Mouse (Mus musculus) spleen, postnatal 36 days (tissue): ENCODE results near the gene Gm21996.
"Not testable (repeated sequence)": the region's sequence is repeated elsewhere in the genome, so short reads cannot be mapped to it uniquely, and the experiment has no call there.

Experiments used
- DNase-seq, 2 experiments: peaks; one replicate each; pipeline ENCODE4 v3.0.0; 2022; ENCODE audit warnings: low spot score in 2 of 2, mixed read lengths in 1 of 2

Gm21996 gene

DNA sequence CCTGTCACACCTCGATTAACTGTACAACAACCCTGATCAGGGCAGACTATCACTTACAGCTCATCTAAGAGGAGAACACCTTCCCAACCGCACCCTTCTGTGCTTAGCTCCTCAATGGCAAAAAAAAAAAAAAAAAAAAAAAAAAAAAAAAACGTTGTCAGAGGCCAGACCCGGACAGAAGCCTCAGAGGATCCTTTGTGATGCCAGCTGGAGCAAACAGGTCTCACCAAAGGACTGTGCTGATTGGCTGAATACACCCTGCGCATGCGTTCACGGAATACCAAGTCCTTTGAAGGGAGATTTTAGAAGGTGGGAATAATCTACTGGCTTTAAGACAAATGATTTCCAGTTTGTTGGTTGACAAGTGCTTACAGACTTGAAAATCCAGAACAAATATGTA, at the start of gene Gm21996:
Gene Gm21996, minus strand, starts transcription at position 101 of the 400 bp plus-strand sequence.
- not testable (repeated sequence) for DNase-seq
